Mouse (Mus musculus) thymus, postnatal 14 days (tissue): ENCODE measurements around the gene Mdm2.
A peak's percentile ranks its signal among the peaks of the same experiment; 100 is the strongest.

ENCODE experiments used
- DNase-seq: peaks from one replicate; pipeline ENCODE4 v3.0.0; 2021

The Mdm2 gene

GRCm38 (mm10) chr10:117651587-117652377 is 58.8 kb downstream of the Mdm2 start:
- DNase-seq = peak; percentile 70

- no peak for DNase-seq
These were observed 59.8 kb downstream of the Mdm2 start for GRCm38 (mm10) chr10:117650725-117651124.

- no peak for DNase-seq
These were observed 60.4 kb downstream of the Mdm2 start for GRCm38 (mm10) chr10:117650042-117650655.

- DNase-seq = no peak
These were observed 61.1 kb downstream of the Mdm2 start for GRCm38 (mm10) chr10:117649292-117650041.

- no peak for DNase-seq
These were observed 61.9 kb downstream of the Mdm2 start for GRCm38 (mm10) chr10:117648643-117649042.

GRCm38 (mm10) chr10:117647964-117648472 is 62.5 kb downstream of the Mdm2 start:
- DNase-seq = no peak

- DNase-seq = no peak
These were observed 63.4 kb downstream of the Mdm2 start for GRCm38 (mm10) chr10:117647158-117647505.

- no peak for DNase-seq
These were observed 63.9 kb downstream of the Mdm2 start for GRCm38 (mm10) chr10:117646482-117647157.

- DNase-seq = no peak
These were observed 65.0 kb downstream of the Mdm2 start for GRCm38 (mm10) chr10:117645487-117645964.

GRCm38 (mm10) chr10:117644828-117645227 is 65.7 kb downstream of the Mdm2 start:
- no peak for DNase-seq

GRCm38 (mm10) chr10:117644429-117644748 is 66.2 kb downstream of the Mdm2 start:
- no peak for DNase-seq

GRCm38 (mm10) chr10:117643711-117644428 is 66.7 kb downstream of the Mdm2 start:
- DNase-seq = no peak

- no peak for DNase-seq
These were observed 67.3 kb downstream of the Mdm2 start for GRCm38 (mm10) chr10:117643302-117643701.

GRCm38 (mm10) chr10:117642491-117643262 is 67.9 kb downstream of the Mdm2 start:
- no peak for DNase-seq

- no peak for DNase-seq
These were observed 68.4 kb downstream of the Mdm2 start for GRCm38 (mm10) chr10:117642201-117642450.

GRCm38 (mm10) chr10:117641400-117642200 is 69.0 kb downstream of the Mdm2 start:
- no peak for DNase-seq

- DNase-seq = no peak
These were observed 69.9 kb downstream of the Mdm2 start for GRCm38 (mm10) chr10:117640595-117641078.

- peak; percentile 45 for DNase-seq
These were observed 70.5 kb downstream of the Mdm2 start for GRCm38 (mm10) chr10:117639899-117640594.

GRCm38 (mm10) chr10:117639221-117639599 is 71.3 kb downstream of the Mdm2 start:
- no peak for DNase-seq
